Mouse (Mus musculus) limb, embryonic 12.5 days (tissue): ENCODE data around the gene Apof. TPM values are rescaled to one million over a fixed set of nuclear protein-coding genes. Genes with fewer than 3 reads are reported as not detected.

Experiments used
- ATAC-seq: fragments of 200-750 bp; cut with Nextera tagmentation; 2 replicates; pipeline ENCODE4 v1.8.0; 2017; ENCODE audit warnings: low read depth, moderate TSS enrichment; ENCODE audit not compliant: insufficient number of reproducible peaks, insufficient read depth, low FRiP score, low TSS enrichment
- H3K27ac ChIP-seq: fragments of 300-500 bp; sonication (generic); 2 replicates; pipeline ENCODE4 v1.5.1; 2016; ENCODE audit warnings: mild to moderate bottlenecking, moderate library complexity
- H3K27me3 ChIP-seq: fragments of 300-500 bp; sonication (generic); 2 replicates; pipeline ENCODE4 v1.6.1; 2016; ENCODE audit warnings: mild to moderate bottlenecking, moderate library complexity
- H3K36me3 ChIP-seq: fragments of 300-500 bp; sonication (generic); 2 replicates; pipeline ENCODE4 v1.6.1; 2016; ENCODE audit warnings: mild to moderate bottlenecking, moderate library complexity
- H3K4me1 ChIP-seq: fragments of 300-500 bp; sonication (generic); replicated peaks from 2 replicates; pipeline ENCODE4 v1.6.1; 2016
- H3K4me2 ChIP-seq: fragments of 300-500 bp; sonication (generic); 2 replicates; pipeline ENCODE4 v1.6.1; 2016; ENCODE audit warnings: mild to moderate bottlenecking, moderate library complexity
- H3K4me3 ChIP-seq: fragments of 300-500 bp; sonication (generic); replicated peaks from 2 replicates; pipeline ENCODE4 v1.5.1; 2016; ENCODE audit warnings: mild to moderate bottlenecking
- H3K9ac ChIP-seq: fragments of 300-500 bp; sonication (generic); replicated peaks from 2 replicates; pipeline ENCODE4 v1.6.1; 2016; ENCODE audit warnings: mild to moderate bottlenecking, moderate library complexity
- H3K9me3 ChIP-seq: fragments of 300-500 bp; sonication (generic); 2 replicates; pipeline ENCODE4 v1.6.1; 2016; ENCODE audit warnings: mild to moderate bottlenecking, moderate library complexity
- WGBS: fragments of 180-500 bp; shearing (Covaris S2); methylation state at CpG from one replicate; pipeline ENCODE4 v1.1.7; 2016; 5-methylcytosine and 5-hydroxymethylcytosine counted together
- polyA plus RNA-seq: library from polyadenylated mRNA; unstranded; fragments of >200 nt; fragmentation: Nextera tagmentation; extraction: Ambion mirVana; gene quantifications from 2 replicates; pipeline ENCODE4 v1.2.1, GENCODE M21; 2016

Gene Apof
- polyA plus RNA-seq, 1 experiment from 2014 or later, result not detected

GRCm38 (mm10) chr10:128302785-128303125, 34.3 kb downstream of the Apof start:
- Histone ChIP-seq H3K9ac (peak overlapping the region; percentile 85), H3K27me3 (no peaks in the 10 kb centered on the region), H3K27ac (peak overlapping the region; percentile 89), H3K9me3 (no peaks in the 10 kb centered on the region), H3K4me2 (peak overlapping the region; percentile 69), H3K4me3 (peak overlapping the region; percentile 55), H3K36me3 (peaks cover 6% of the 10 kb centered on the region; the same call in 1 of the 2 replicates), H3K4me1 (peaks cover 15% of the 10 kb centered on the region)
- under 1% methylated on average over 9 of the region's 9 CpGs for WGBS
- no peak; the same call in 1 of the 2 replicates for ATAC-seq

GRCm38 (mm10) chr10:128303126-128304021, 34.9 kb downstream of the Apof start, which contains the start of gene Pan2:
Gene Pan2, plus strand, starts transcription at chr10:128303335.
- Histone ChIP-seq H3K36me3 (peaks cover 13% of the 10 kb centered on the region), H3K9ac (peak within 1 kb of the TSS; percentile 85), H3K4me1 (peaks cover 15% of the 10 kb centered on the region), H3K9me3 (no peaks in the 10 kb centered on the region), H3K4me2 (peak within 1 kb of the TSS; percentile 69), H3K4me3 (peak within 1 kb of the TSS; percentile 55), H3K27ac (peak within 1 kb of the TSS; percentile 89), H3K27me3 (no peaks in the 10 kb centered on the region)
- peak; percentile 97 for ATAC-seq
- 2% methylated on average over 37 of the region's 37 CpGs for WGBS

- no peaks in the 10 kb centered on the region for H3K4me1 ChIP-seq
- 87% methylated on average over 7 of the region's 7 CpGs for WGBS
- no peaks in the 10 kb centered on the region for H3K9me3 ChIP-seq
- no peak overlapping the region for H3K27ac ChIP-seq
- no peak overlapping the region for H3K9ac ChIP-seq
- no peaks in the 10 kb centered on the region for H3K27me3 ChIP-seq
- ATAC-seq, result no peak
- no peak overlapping the region for H3K4me3 ChIP-seq
- no peak overlapping the region for H3K4me2 ChIP-seq
- peaks cover 68% of the 10 kb centered on the region for H3K36me3 ChIP-seq
These were observed 41.2 kb downstream of the Apof start for GRCm38 (mm10) chr10:128309654-128310053.

- Histone ChIP-seq H3K9me3 (no peaks in the 10 kb centered on the region), H3K4me2 (no peak overlapping the region), H3K36me3 (peaks cover 73% of the 10 kb centered on the region), H3K27ac (no peak overlapping the region), H3K4me3 (no peak overlapping the region), H3K4me1 (no peaks in the 10 kb centered on the region), H3K9ac (peak overlapping the region; percentile 12; the same call in 1 of the 2 replicates), H3K27me3 (no peaks in the 10 kb centered on the region)
- WGBS, result 86% methylated on average over 11 of the region's 11 CpGs
- no peak for ATAC-seq
These were observed 41.7 kb downstream of the Apof start for GRCm38 (mm10) chr10:128310177-128310576.

- Histone ChIP-seq H3K4me1 (no peaks in the 10 kb centered on the region), H3K36me3 (peaks cover 80% of the 10 kb centered on the region), H3K27me3 (no peaks in the 10 kb centered on the region), H3K27ac (no peak overlapping the region), H3K9me3 (no peaks in the 10 kb centered on the region), H3K4me3 (no peak overlapping the region), H3K9ac (no peak overlapping the region), H3K4me2 (no peak overlapping the region)
- ATAC-seq, result no peak
- 87% methylated on average over 4 of the region's 4 CpGs for WGBS
These were observed 42.4 kb downstream of the Apof start for GRCm38 (mm10) chr10:128310902-128311301.

- Histone ChIP-seq H3K4me1 (no peaks in the 10 kb centered on the region), H3K4me2 (no peak overlapping the region), H3K4me3 (no peak overlapping the region), H3K9ac (no peak overlapping the region), H3K9me3 (no peaks in the 10 kb centered on the region), H3K36me3 (peaks cover 92% of the 10 kb centered on the region), H3K27me3 (no peaks in the 10 kb centered on the region), H3K27ac (no peak overlapping the region)
- WGBS, result 94% methylated on average over 8 of the region's 8 CpGs
- no peak for ATAC-seq
These were observed 47.1 kb downstream of the Apof start for GRCm38 (mm10) chr10:128315578-128315977.

Other genes with a start within 250 kb of the Apof start
- gene Naca, start 233.1 kb upstream of the Apof start, polyA plus RNA-seq, result 916 and 923 TPM in 2 replicates
- gene Ptges3, start 209.7 kb upstream of the Apof start, polyA plus RNA-seq, result 567 and 594 TPM in 2 replicates
- gene Atp5b, start 185.4 kb upstream of the Apof start, polyA plus RNA-seq, result 2,018 and 2,026 TPM in 2 replicates
- gene Baz2a, start 177.1 kb upstream of the Apof start, polyA plus RNA-seq, result 8.6 and 9.5 TPM in 2 replicates
- 33.0 and 33.5 TPM in 2 replicates for gene Rbms2, start 88.4 kb upstream of the Apof start, polyA plus RNA-seq
- 1.5 and 2.3 TPM in 2 replicates for gene Gls2, start 74.2 kb upstream of the Apof start, polyA plus RNA-seq
- 31.0 and 32.4 TPM in 2 replicates for gene Spryd4, start 56.9 kb upstream of the Apof start, polyA plus RNA-seq
- gene Mip, start 42.8 kb upstream of the Apof start, polyA plus RNA-seq, result 0.38 and 0.44 TPM in 2 replicates
- gene Timeless, start 36.6 kb upstream of the Apof start, polyA plus RNA-seq, result 103 and 108 TPM in 2 replicates
- 0.68 and 1.0 TPM in 2 replicates for gene Apon, start 14.6 kb upstream of the Apof start, polyA plus RNA-seq
- 17.1 and 17.6 TPM in 2 replicates for gene Stat2, start 1.9 kb downstream of the Apof start, polyA plus RNA-seq
- gene Il23a, start 30.1 kb downstream of the Apof start, polyA plus RNA-seq, result 0.20 TPM in 2 replicates
- gene Pan2, start 34.7 kb downstream of the Apof start, polyA plus RNA-seq, result 42.3 and 42.5 TPM in 2 replicates
- gene Cnpy2, start 53.8 kb downstream of the Apof start, polyA plus RNA-seq, result 351 and 359 TPM in 2 replicates
- gene Cs, start 69.1 kb downstream of the Apof start, polyA plus RNA-seq, result 178 and 181 TPM in 2 replicates
- gene Coq10a, start 100.3 kb downstream of the Apof start, polyA plus RNA-seq, result 15.5 and 15.8 TPM in 2 replicates
- gene Ankrd52, start 108.4 kb downstream of the Apof start, polyA plus RNA-seq, result 13.5 and 14.8 TPM in 2 replicates
- not detected in 2 replicates for gene Slc39a5, start 132.6 kb downstream of the Apof start, polyA plus RNA-seq
- gene Nabp2, start 142.8 kb downstream of the Apof start, polyA plus RNA-seq, result 65.1 and 65.2 TPM in 2 replicates
- gene Rnf41, start 143.0 kb downstream of the Apof start, polyA plus RNA-seq, result 42.5 TPM in 2 replicates
- gene Smarcc2, start 190.6 kb downstream of the Apof start, polyA plus RNA-seq, result 105 and 120 TPM in 2 replicates
- 827 and 868 TPM in 2 replicates for gene Myl6, start 225.5 kb downstream of the Apof start, polyA plus RNA-seq
- 3.2 and 3.4 TPM in 2 replicates for gene Myl6b, start 230.0 kb downstream of the Apof start, polyA plus RNA-seq